Mouse (Mus musculus) lung, postnatal 25 days (tissue): ENCODE data around the gene Slc30a10.
A peak's percentile ranks its signal among the peaks of the same experiment; 100 is the strongest.

Source experiments
- DNase-seq: peaks from one replicate; pipeline ENCODE4 v3.0.0; 2022; ENCODE audit warnings: low spot score

Gene Slc30a10

DNA sequence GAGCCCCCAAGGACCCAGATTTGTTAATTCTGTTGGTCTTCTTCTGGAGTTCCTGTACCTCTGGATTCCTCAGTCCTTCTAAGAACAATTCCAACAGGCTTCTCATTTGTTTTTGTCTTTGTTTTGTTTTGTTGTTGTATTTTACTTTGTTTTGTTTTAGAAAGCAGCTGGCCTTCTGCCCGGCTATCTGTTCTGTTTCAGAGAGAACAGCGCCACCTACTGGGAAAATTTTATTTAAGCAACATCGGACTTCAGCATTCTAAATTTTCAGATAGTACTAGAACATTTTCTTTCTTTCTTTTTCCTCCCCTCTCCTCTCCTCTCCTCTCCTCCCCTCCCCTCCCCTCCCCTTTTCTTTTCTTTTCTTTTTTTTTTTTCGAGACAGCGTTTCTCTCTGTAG is 62.9 kb downstream of the Slc30a10 start:
- peak; percentile 12 for DNase-seq
